ENCODE assay signal across 18 mouse cellular contexts in genomic region chr15:8733669-8734362, GRCm38 (mm10). TPM values are rescaled to one million over a fixed set of nuclear protein-coding genes. Genes with fewer than 3 reads are reported as not detected.
A peak's percentile ranks its signal among the peaks of the same experiment; 100 is the strongest.
DNase-seq lines count a peak whose midpoint lies in the region; ATAC-seq lines count a peak whose summit lies in the region.
"Had no signal": no experiment of that assay in that cellular context is flagged by ENCODE, and none has a peak within 500 bp of the region (broad histone marks: within the 10 kb centered on the region; RNA-seq: fewer than 3 reads in every experiment).

No protein-coding gene starts in this region.

- WGBS in hindbrain, embryonic 10.5 days: 24% methylated on average over 7 of the region's 7 CpGs
- 20% methylated on average over 7 of the region's 7 CpGs for WGBS in hindbrain, embryonic 11.5 days
- WGBS in midbrain, embryonic 10.5 days: 28% methylated on average over 7 of the region's 7 CpGs
- 40% methylated on average over 7 of the region's 7 CpGs for WGBS in midbrain, embryonic 14.5 days
- WGBS in forebrain, embryonic 16.5 days: 16% methylated on average over 7 of the region's 7 CpGs

- no peak overlapping the region for H3K9ac ChIP-seq in hindbrain, embryonic 11.5 days (ENCODE audit: low read depth, low read length)
- no peak overlapping the region for H3K9ac ChIP-seq in midbrain, embryonic 14.5 days (replicated peaks; ENCODE audit: low read length)
- no peak overlapping the region for H3K9ac ChIP-seq in forebrain, embryonic 16.5 days (replicated peaks; ENCODE audit: low read depth, low read length)
- H3K9ac ChIP-seq: embryonic facial prominence, embryonic 12.5 days; heart, embryonic 15.5 days; liver, embryonic 15.5 days; midbrain, embryonic 12.5 days had no signal

- H3K9me3 ChIP-seq in hindbrain, embryonic 10.5 days: 0 out of 2 replicates have a peak, but pooled peaks cover 3% of the 10 kb centered on the region
- H3K9me3 ChIP-seq in hindbrain, embryonic 11.5 days (ENCODE audit: control insufficient read depth, low read length): no peaks in the 10 kb centered on the region
- 0 out of 2 replicates have a peak, but pooled peaks cover 2% of the 10 kb centered on the region for H3K9me3 ChIP-seq in midbrain, embryonic 10.5 days (replicated peaks)
- no peaks in the 10 kb centered on the region for H3K9me3 ChIP-seq in midbrain, embryonic 14.5 days (ENCODE audit: control insufficient read depth, low read length)
- H3K9me3 ChIP-seq in forebrain, embryonic 16.5 days (ENCODE audit: control insufficient read depth, low read length): no peaks in the 10 kb centered on the region
- H3K9me3 ChIP-seq: embryonic facial prominence, embryonic 12.5 days; G1E; heart, embryonic 15.5 days; liver, embryonic 15.5 days; midbrain, embryonic 12.5 days had no signal

- H3K4me3 ChIP-seq in hindbrain, embryonic 10.5 days: no peak overlapping the region
- H3K4me3 ChIP-seq in hindbrain, embryonic 11.5 days (ENCODE audit: low read depth, low read length): no peak overlapping the region
- no peak overlapping the region for H3K4me3 ChIP-seq in midbrain, embryonic 10.5 days
- H3K4me3 ChIP-seq in midbrain, embryonic 14.5 days (replicated peaks; ENCODE audit: low read depth, low read length): no peak overlapping the region
- no peak overlapping the region for H3K4me3 ChIP-seq in forebrain, embryonic 16.5 days (replicated peaks; ENCODE audit: low read length)
- H3K4me3 ChIP-seq: embryonic facial prominence, embryonic 12.5 days; heart, embryonic 15.5 days; left cerebral cortex, adult 2 months; liver, embryonic 15.5 days; midbrain, embryonic 12.5 days had no signal

- H3K36me3 ChIP-seq in hindbrain, embryonic 10.5 days: no peaks in the 10 kb centered on the region
- no peaks in the 10 kb centered on the region for H3K36me3 ChIP-seq in hindbrain, embryonic 11.5 days (ENCODE audit: control insufficient read depth, insufficient read depth, low read length)
- H3K36me3 ChIP-seq in midbrain, embryonic 10.5 days: no peaks in the 10 kb centered on the region
- no peaks in the 10 kb centered on the region for H3K36me3 ChIP-seq in midbrain, embryonic 14.5 days (ENCODE audit: control insufficient read depth, insufficient read depth, low read length)
- no peaks in the 10 kb centered on the region for H3K36me3 ChIP-seq in forebrain, embryonic 16.5 days (ENCODE audit: control insufficient read depth, insufficient read depth)
- H3K36me3 ChIP-seq: embryonic facial prominence, embryonic 12.5 days; G1E; heart, embryonic 15.5 days; liver, embryonic 15.5 days; midbrain, embryonic 12.5 days had no signal

- DNase-seq in hindbrain, embryonic 10.5 days (ENCODE audit: low spot score): peak; percentile 23
- DNase-seq in hindbrain, embryonic 11.5 days (ENCODE audit: low spot score): no peak
- no peak for DNase-seq in midbrain, embryonic 10.5 days (ENCODE audit: low spot score)
- DNase-seq in midbrain, embryonic 14.5 days: no peak
- peak; percentile 7 for DNase-seq in retina, embryonic 14.5 days (ENCODE audit: low spot score)
- no peak for DNase-seq in spleen, adult 12 weeks (ENCODE audit: low spot score)
- DNase-seq in cerebellum, adult 18-20 months: no peak
- DNase-seq: adrenal gland, adult 8-10 months; gastrocnemius, postnatal 10 days; kidney, adult 9 months had no signal

- no peaks in the 10 kb centered on the region for H3K27me3 ChIP-seq in hindbrain, embryonic 10.5 days (ENCODE audit: insufficient read depth, poor library complexity, severe bottlenecking)
- H3K27me3 ChIP-seq in hindbrain, embryonic 11.5 days (ENCODE audit: control insufficient read depth, insufficient read depth, low read length): no peaks in the 10 kb centered on the region
- H3K27me3 ChIP-seq in midbrain, embryonic 10.5 days (ENCODE audit: low read depth, poor library complexity, severe bottlenecking): no peaks in the 10 kb centered on the region
- no peaks in the 10 kb centered on the region for H3K27me3 ChIP-seq in midbrain, embryonic 14.5 days (ENCODE audit: control insufficient read depth, insufficient read depth, low read length)
- H3K27me3 ChIP-seq in forebrain, embryonic 16.5 days (replicated peaks; ENCODE audit: control insufficient read depth, insufficient read depth, low read length): no peaks in the 10 kb centered on the region; the same call in 1 of the 2 replicates
- H3K27me3 ChIP-seq: embryonic facial prominence, embryonic 12.5 days; heart, embryonic 15.5 days; liver, embryonic 15.5 days; midbrain, embryonic 12.5 days had no signal

- no peak overlapping the region for H3K4me2 ChIP-seq in hindbrain, embryonic 11.5 days (replicated peaks; ENCODE audit: low read depth, low read length)
- no peak overlapping the region for H3K4me2 ChIP-seq in midbrain, embryonic 14.5 days (ENCODE audit: low read length)
- H3K4me2 ChIP-seq in forebrain, embryonic 16.5 days (ENCODE audit: low read length): no peak overlapping the region
- H3K4me2 ChIP-seq: embryonic facial prominence, embryonic 12.5 days; heart, embryonic 15.5 days; liver, embryonic 15.5 days; midbrain, embryonic 12.5 days had no signal

- H3K27ac ChIP-seq in hindbrain, embryonic 10.5 days: 0 out of 2 replicates have a peak overlapping the region, but pooled peaks have one; percentile 41
- H3K27ac ChIP-seq in hindbrain, embryonic 11.5 days (ENCODE audit: low read depth, low read length): no peak overlapping the region
- 0 out of 2 replicates have a peak overlapping the region, but pooled peaks have one; percentile 30 for H3K27ac ChIP-seq in midbrain, embryonic 10.5 days (replicated peaks)
- H3K27ac ChIP-seq in midbrain, embryonic 14.5 days (replicated peaks; ENCODE audit: low read depth, low read length): no peak overlapping the region
- H3K27ac ChIP-seq in forebrain, embryonic 16.5 days (ENCODE audit: low read length): no peak overlapping the region; the same call in 1 of the 2 replicates
- H3K27ac ChIP-seq: embryonic facial prominence, embryonic 12.5 days; heart, embryonic 15.5 days; left cerebral cortex, adult 2 months; liver, embryonic 15.5 days; midbrain, embryonic 12.5 days; stomach, postnatal 0 days had no signal

- H3K4me1 ChIP-seq in hindbrain, embryonic 10.5 days (replicated peaks): peaks cover 4% of the 10 kb centered on the region; the same call in 1 of the 2 replicates
- no peaks in the 10 kb centered on the region for H3K4me1 ChIP-seq in hindbrain, embryonic 11.5 days (replicated peaks; ENCODE audit: control insufficient read depth, insufficient read depth, low read length)
- H3K4me1 ChIP-seq in midbrain, embryonic 10.5 days: peaks cover 6% of the 10 kb centered on the region
- H3K4me1 ChIP-seq in midbrain, embryonic 14.5 days (ENCODE audit: control insufficient read depth, insufficient read depth, low read length): no peaks in the 10 kb centered on the region
- H3K4me1 ChIP-seq in forebrain, embryonic 16.5 days (replicated peaks; ENCODE audit: control insufficient read depth, insufficient read depth, low read length): no peaks in the 10 kb centered on the region; the same call in 1 of the 2 replicates
- H3K4me1 ChIP-seq: embryonic facial prominence, embryonic 12.5 days; heart, embryonic 15.5 days had no signal

- no peak for ATAC-seq in hindbrain, embryonic 11.5 days (ENCODE audit: low FRiP score)
- ATAC-seq in midbrain, embryonic 14.5 days (ENCODE audit: low FRiP score, low TSS enrichment): no peak
- ATAC-seq in forebrain, embryonic 16.5 days: peak; percentile 57; the same call in 1 of the 2 replicates

RNA-seq across cellular contexts. Expression of gene Slc1a3, which starts 23.3 kb away (rescaled TPM):
- polyA plus RNA-seq in hindbrain, embryonic 10.5 days (2016; fragmentation: Nextera tagmentation; extraction: Ambion mirVana): 26.1 and 28.2 TPM in 2 replicates
- polyA plus RNA-seq in hindbrain, embryonic 11.5 days (2014; fragmentation: Nextera tagmentation; extraction: Ambion mirVana): 41.8 and 50.2 TPM in 2 replicates
- 23.5 and 30.2 TPM in 2 replicates for polyA plus RNA-seq in midbrain, embryonic 10.5 days (2016; fragmentation: Nextera tagmentation; extraction: Ambion mirVana)
- 117 and 138 TPM in 2 replicates for polyA plus RNA-seq in midbrain, embryonic 14.5 days (2014; fragmentation: Nextera tagmentation; extraction: Ambion mirVana)
- polyA plus RNA-seq in forebrain, embryonic 16.5 days (2015; fragmentation: Nextera tagmentation; extraction: Ambion mirVana): 122 and 145 TPM in 2 replicates
- polyA plus RNA-seq: G1E had no signal

Comparison
In these comparisons a context has a peak if more than half of its experiments do, and no peak if none do; other contexts are left out.
1. DNase-seq: peak in hindbrain, embryonic 10.5 days (single experiment) and retina, embryonic 14.5 days (single experiment); none in hindbrain, embryonic 11.5 days (single experiment), midbrain, embryonic 10.5 days (single experiment), midbrain, embryonic 14.5 days (single experiment), spleen, adult 12 weeks (single experiment) and cerebellum, adult 18-20 months (0 of 2).
2. H3K27ac ChIP-seq: peak in hindbrain, embryonic 10.5 days (single experiment) and midbrain, embryonic 10.5 days (single experiment); none in hindbrain, embryonic 11.5 days (single experiment), midbrain, embryonic 14.5 days (single experiment) and forebrain, embryonic 16.5 days (single experiment).